Mouse (Mus musculus): Measurements from ENCODE around the gene 2310022A10Rik. TPM values are rescaled to one million over a fixed set of nuclear protein-coding genes. Genes with fewer than 3 reads are reported as not detected.

The 2310022A10Rik gene
- 21.7 and 24.1 TPM in 2 replicates for polyA plus RNA-seq (2015; fragmentation: Nextera tagmentation; extraction: Ambion mirVana)

- under 1% methylated on average over 41 of the region's 41 CpGs for WGBS
- H3K27ac ChIP-seq, result peak within 1 kb of the TSS; percentile 48; the same call in 1 of the 2 replicates
These were observed at the start of gene 2310022A10Rik, which contains the start of gene Pld3 for GRCm38 (mm10) chr7:27552931-27553513. 2310022A10Rik (plus strand) TSS chr7:27553233. Pld3 (minus strand) TSS chr7:27553218.

GRCm38 (mm10) chr7:27506765-27507370 is 46.2 kb upstream of the 2310022A10Rik start:
- 32% methylated on average over 9 of the region's 9 CpGs for whole genome bisulfite sequencing
- Histone ChIP-seq H3K4me1 (replicated peaks) (peaks cover 9% of the 10 kb centered on the region), H3K4me3 (replicated peaks) (peak overlapping the region; percentile 59), H3K27me3 (replicated peaks) (no peaks in the 10 kb centered on the region), H3K4me2 (replicated peaks) (peak overlapping the region; percentile 78), H3K27ac (peak overlapping the region; percentile 100), H3K36me3 (no peaks in the 10 kb centered on the region), H3K9ac (no peak overlapping the region), H3K9me3 (no peaks in the 10 kb centered on the region)
- ATAC-seq, result no peak

More at GRCm38 (mm10) chr7:27552931-27553513, at the start of gene 2310022A10Rik, which contains the start of gene Pld3:
- Histone ChIP-seq H3K27me3 (replicated peaks) (no peaks in the 10 kb centered on the region), H3K9me3 (no peaks in the 10 kb centered on the region), H3K9ac (peak within 1 kb of the TSS; percentile 68), H3K4me3 (replicated peaks) (peak within 1 kb of the TSS; percentile 70), H3K36me3 (no peaks in the 10 kb centered on the region), H3K4me2 (replicated peaks) (peak within 1 kb of the TSS; percentile 72), H3K4me1 (replicated peaks) (no peaks in the 10 kb centered on the region; the same call in 1 of the 2 replicates)
- ATAC-seq, result peak; percentile 100

- H3K4me2 ChIP-seq (replicated peaks), result peak overlapping the region; percentile 78
- H3K27me3 ChIP-seq (replicated peaks), result no peaks in the 10 kb centered on the region
- H3K4me1 ChIP-seq (replicated peaks), result peaks cover 9% of the 10 kb centered on the region
- ATAC-seq, result peak; percentile 95
- peak overlapping the region; percentile 100 for H3K27ac ChIP-seq
- H3K9me3 ChIP-seq, result no peaks in the 10 kb centered on the region
- peak overlapping the region; percentile 77 for H3K9ac ChIP-seq
- WGBS, result under 1% methylated on average over 52 of the region's 54 CpGs
- H3K36me3 ChIP-seq, result no peaks in the 10 kb centered on the region
- peak overlapping the region; percentile 59 for H3K4me3 ChIP-seq (replicated peaks)
These were observed 45.1 kb upstream of the 2310022A10Rik start for GRCm38 (mm10) chr7:27507711-27508647.

GRCm38 (mm10) chr7:27508648-27509005 is 44.4 kb upstream of the 2310022A10Rik start:
- ATAC-seq, result peak; percentile 78
- Histone ChIP-seq H3K9ac (0 out of 2 replicates have a peak overlapping the region, but pooled peaks have one; percentile 28), H3K4me1 (replicated peaks) (peaks cover 9% of the 10 kb centered on the region), H3K4me3 (replicated peaks) (peak overlapping the region; percentile 59), H3K36me3 (no peaks in the 10 kb centered on the region), H3K27ac (peak overlapping the region; percentile 100), H3K4me2 (replicated peaks) (peak overlapping the region; percentile 78), H3K27me3 (replicated peaks) (no peaks in the 10 kb centered on the region), H3K9me3 (no peaks in the 10 kb centered on the region)
- WGBS, result 19% methylated on average over 6 of the region's 6 CpGs

- peaks cover 9% of the 10 kb centered on the region for H3K4me1 ChIP-seq (replicated peaks)
- 89% methylated on average over 2 of the region's 2 CpGs for WGBS
- no peaks in the 10 kb centered on the region for H3K36me3 ChIP-seq
- H3K27ac ChIP-seq, result no peak overlapping the region
- no peak overlapping the region for H3K4me3 ChIP-seq (replicated peaks)
- no peaks in the 10 kb centered on the region for H3K9me3 ChIP-seq
- no peak overlapping the region for H3K9ac ChIP-seq
- H3K27me3 ChIP-seq (replicated peaks), result no peaks in the 10 kb centered on the region
- H3K4me2 ChIP-seq (replicated peaks), result no peak overlapping the region
- no peak for ATAC-seq
These were observed 42.2 kb upstream of the 2310022A10Rik start for GRCm38 (mm10) chr7:27510809-27511208.

GRCm38 (mm10) chr7:27514961-27515360 is 38.1 kb upstream of the 2310022A10Rik start:
- 69% methylated on average over 9 of the region's 9 CpGs for WGBS
- 0 out of 2 replicates have a peak, but pooled peaks have one; percentile 19 for ATAC-seq
- no peaks in the 10 kb centered on the region for H3K27me3 ChIP-seq (replicated peaks)

GRCm38 (mm10) chr7:27518314-27518713 is 34.7 kb upstream of the 2310022A10Rik start:
- Histone ChIP-seq H3K27me3 (replicated peaks) (no peaks in the 10 kb centered on the region), H3K4me3 (replicated peaks) (no peak overlapping the region), H3K9me3 (no peaks in the 10 kb centered on the region), H3K36me3 (no peaks in the 10 kb centered on the region), H3K9ac (no peak overlapping the region), H3K27ac (no peak overlapping the region), H3K4me2 (replicated peaks) (no peak overlapping the region), H3K4me1 (replicated peaks) (no peaks in the 10 kb centered on the region)
- WGBS, result 88% methylated on average over 9 of the region's 9 CpGs
- no peak for ATAC-seq

More at GRCm38 (mm10) chr7:27514961-27515360, 38.1 kb upstream of the 2310022A10Rik start:
- H3K36me3 ChIP-seq, result no peaks in the 10 kb centered on the region
- H3K9me3 ChIP-seq, result no peaks in the 10 kb centered on the region
- no peak overlapping the region for H3K27ac ChIP-seq
- H3K4me2 ChIP-seq (replicated peaks), result no peak overlapping the region
- no peak overlapping the region for H3K4me3 ChIP-seq (replicated peaks)
- H3K9ac ChIP-seq, result no peak overlapping the region
- H3K4me1 ChIP-seq (replicated peaks), result no peaks in the 10 kb centered on the region

GRCm38 (mm10) chr7:27520104-27520503 is 32.9 kb upstream of the 2310022A10Rik start:
- no peak overlapping the region for H3K9ac ChIP-seq
- no peaks in the 10 kb centered on the region for H3K36me3 ChIP-seq
- no peaks in the 10 kb centered on the region for H3K9me3 ChIP-seq
- H3K27me3 ChIP-seq (replicated peaks), result no peaks in the 10 kb centered on the region
- no peak overlapping the region for H3K4me2 ChIP-seq (replicated peaks)
- H3K4me1 ChIP-seq (replicated peaks), result no peaks in the 10 kb centered on the region
- H3K27ac ChIP-seq, result no peak overlapping the region
- H3K4me3 ChIP-seq (replicated peaks), result no peak overlapping the region
- no peak for ATAC-seq

- H3K9ac ChIP-seq, result no peak overlapping the region
- H3K36me3 ChIP-seq, result no peaks in the 10 kb centered on the region
- no peak overlapping the region for H3K27ac ChIP-seq
- H3K4me2 ChIP-seq (replicated peaks), result no peak overlapping the region
- WGBS, result 69% methylated on average over 1 of the region's 1 CpGs
- H3K4me1 ChIP-seq (replicated peaks), result no peaks in the 10 kb centered on the region
- H3K9me3 ChIP-seq, result no peaks in the 10 kb centered on the region
- H3K4me3 ChIP-seq (replicated peaks), result no peak overlapping the region
- H3K27me3 ChIP-seq (replicated peaks), result no peaks in the 10 kb centered on the region
- peak; percentile 60; the same call in 1 of the 2 replicates for ATAC-seq
These were observed 32.4 kb upstream of the 2310022A10Rik start for GRCm38 (mm10) chr7:27520599-27520998.

- H3K4me3 ChIP-seq (replicated peaks), result no peak within 1 kb of the TSS
- no peaks in the 10 kb centered on the region for H3K4me1 ChIP-seq (replicated peaks)
- no peak within 1 kb of the TSS for H3K27ac ChIP-seq
- no peaks in the 10 kb centered on the region for H3K36me3 ChIP-seq
- no peak within 1 kb of the TSS for H3K9ac ChIP-seq
- ATAC-seq, result no peak
- H3K9me3 ChIP-seq, result no peaks in the 10 kb centered on the region
- no peak within 1 kb of the TSS for H3K4me2 ChIP-seq (replicated peaks)
- WGBS, result 61% methylated on average over 5 of the region's 5 CpGs
- H3K27me3 ChIP-seq (replicated peaks), result no peaks in the 10 kb centered on the region
These were observed 30.1 kb upstream of the 2310022A10Rik start, which contains the start of gene Hipk4 for GRCm38 (mm10) chr7:27522967-27523366. Hipk4 (plus strand) TSS chr7:27523267.

- ATAC-seq, result no peak
- no peaks in the 10 kb centered on the region for H3K9me3 ChIP-seq
These were observed 29.2 kb upstream of the 2310022A10Rik start for GRCm38 (mm10) chr7:27523805-27524204.

More at GRCm38 (mm10) chr7:27523805-27524204, 29.2 kb upstream of the 2310022A10Rik start:
- no peak overlapping the region for H3K9ac ChIP-seq
- 94% methylated on average over 13 of the region's 13 CpGs for WGBS
- H3K36me3 ChIP-seq, result no peaks in the 10 kb centered on the region
- H3K4me2 ChIP-seq (replicated peaks), result no peak overlapping the region
- no peak overlapping the region for H3K4me3 ChIP-seq (replicated peaks)
- no peaks in the 10 kb centered on the region for H3K27me3 ChIP-seq (replicated peaks)
- H3K27ac ChIP-seq, result no peak overlapping the region
- no peaks in the 10 kb centered on the region for H3K4me1 ChIP-seq (replicated peaks)
